Mouse (Mus musculus) thymus, postnatal 36 days (tissue): ENCODE data around the gene Ptgfr.

Experiments used
- DNase-seq, 2 experiments: peaks; one replicate each; pipeline ENCODE4 v3.0.0; 2022; ENCODE audit warnings: mixed read lengths in 2 of 2

Ptgfr gene

DNA sequence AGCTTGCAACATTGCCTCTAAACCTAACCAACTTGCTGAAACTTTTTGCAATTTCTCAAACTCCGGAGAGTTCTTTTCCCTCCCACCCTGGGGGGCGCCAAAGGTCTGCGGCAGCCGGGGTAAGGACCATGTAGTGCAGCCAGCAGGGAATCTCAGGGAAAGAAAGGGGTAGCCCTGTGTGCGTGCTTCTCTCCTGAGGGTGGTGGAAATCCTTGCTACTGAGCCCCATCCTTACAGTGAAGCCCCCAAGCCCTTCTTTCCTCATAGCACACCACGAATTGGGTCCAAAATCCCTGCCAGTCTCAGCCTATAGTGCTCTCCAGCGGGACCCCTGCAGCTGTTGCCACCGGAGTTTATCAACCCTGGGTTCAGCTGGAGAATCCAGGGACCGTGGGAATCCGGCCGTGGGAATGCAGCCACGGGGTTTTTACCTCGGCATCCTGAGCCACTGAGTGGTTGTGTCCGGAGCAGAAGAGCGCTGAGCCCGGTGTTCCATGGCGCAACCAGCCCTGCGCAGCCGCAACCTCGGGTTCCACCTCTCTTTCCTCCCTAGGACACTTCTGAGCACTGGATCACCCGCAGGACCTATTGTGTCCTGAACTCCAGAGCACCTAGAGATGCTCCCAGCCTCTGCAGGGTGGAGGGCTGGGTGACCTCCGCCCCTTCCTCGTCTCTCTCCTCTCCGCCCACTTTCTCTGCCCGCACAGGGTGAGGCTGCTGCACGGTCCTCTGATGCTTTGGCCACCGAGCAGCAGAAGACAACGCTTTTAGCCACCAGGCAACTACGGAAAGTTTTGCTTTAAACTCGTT, at the start of gene Ptgfr:
TSS of gene Ptgfr (minus strand) at position 760 of the 810 bp plus-strand sequence.
- no peak for DNase-seq

DNA sequence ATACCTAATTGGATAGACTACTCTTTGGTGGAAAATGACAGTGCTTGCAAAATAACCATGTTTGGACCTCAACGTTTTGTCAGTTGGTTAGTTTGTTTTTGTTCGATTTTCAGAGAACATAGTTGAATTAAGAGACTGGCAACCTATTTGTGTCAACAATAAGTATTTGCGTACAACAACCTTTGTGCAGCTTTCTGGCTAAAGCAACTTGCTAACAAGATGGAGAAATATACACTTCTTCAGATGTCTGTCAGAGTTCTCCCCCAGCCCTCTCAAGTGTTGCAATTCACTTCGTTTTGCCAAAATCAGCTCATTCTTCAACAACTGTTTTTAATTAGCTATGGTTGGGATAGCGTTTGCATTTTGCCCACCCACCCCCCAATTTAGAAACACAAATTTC, 46.5 kb upstream of the Ptgfr start:
- no peak for DNase-seq

DNA sequence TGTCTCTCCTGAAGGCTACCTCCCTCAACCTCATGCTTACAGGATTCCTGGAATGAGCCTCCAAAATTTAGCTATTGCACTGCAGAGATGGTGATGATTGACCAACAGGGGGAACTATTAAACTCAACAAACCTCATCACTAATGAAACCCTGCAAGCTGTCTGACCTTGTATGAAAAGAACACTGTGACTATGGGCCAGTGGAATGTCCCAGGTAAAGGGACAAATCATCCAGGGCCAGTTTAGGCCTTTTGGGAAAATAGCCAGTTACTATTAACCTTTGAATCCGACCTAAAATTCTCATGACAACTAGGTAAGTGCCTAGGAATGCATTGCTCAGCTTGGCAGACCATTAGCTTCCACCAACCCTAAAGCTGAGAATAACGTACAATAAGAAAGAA, 42.6 kb upstream of the Ptgfr start:
- no peak for DNase-seq

DNA sequence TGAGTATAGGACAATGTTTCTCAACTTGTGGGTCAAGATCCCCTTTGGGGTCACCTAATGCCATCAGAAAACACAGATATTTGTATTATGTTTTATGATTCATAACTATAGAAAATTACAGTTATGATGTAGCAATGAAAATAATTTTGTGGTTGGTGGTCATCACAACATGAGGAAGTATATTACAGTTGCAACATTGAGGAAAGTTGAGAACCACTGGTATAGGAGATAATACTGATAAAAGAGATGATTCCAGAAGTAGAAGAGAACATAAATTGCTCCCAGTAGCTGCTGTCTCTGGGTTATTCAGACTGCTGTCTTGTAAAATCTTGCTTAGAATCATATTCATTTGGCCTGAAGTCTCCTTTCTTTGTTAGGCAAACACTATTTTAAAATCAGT, 31.5 kb upstream of the Ptgfr start:
- DNase-seq: no peak

DNA sequence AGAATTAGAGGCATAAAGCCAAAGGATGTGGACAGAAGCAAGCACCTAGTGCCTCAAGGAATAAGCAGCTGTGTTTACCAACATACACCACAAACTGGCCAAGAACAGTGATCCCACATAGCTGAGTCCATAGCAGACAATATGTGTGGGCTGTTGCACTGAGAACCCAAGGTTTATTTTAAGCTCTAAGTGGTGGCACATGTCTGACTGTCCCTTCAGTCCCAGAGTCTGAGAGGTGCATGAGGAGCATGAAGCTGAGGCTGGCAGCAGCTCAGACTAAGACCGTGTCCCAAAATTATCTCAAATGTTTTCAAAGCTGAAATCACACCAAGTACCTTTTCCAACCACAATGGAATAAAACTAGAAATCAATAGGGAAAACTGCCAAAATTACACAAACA, 13.9 kb upstream of the Ptgfr start:
- no peak for DNase-seq

DNA sequence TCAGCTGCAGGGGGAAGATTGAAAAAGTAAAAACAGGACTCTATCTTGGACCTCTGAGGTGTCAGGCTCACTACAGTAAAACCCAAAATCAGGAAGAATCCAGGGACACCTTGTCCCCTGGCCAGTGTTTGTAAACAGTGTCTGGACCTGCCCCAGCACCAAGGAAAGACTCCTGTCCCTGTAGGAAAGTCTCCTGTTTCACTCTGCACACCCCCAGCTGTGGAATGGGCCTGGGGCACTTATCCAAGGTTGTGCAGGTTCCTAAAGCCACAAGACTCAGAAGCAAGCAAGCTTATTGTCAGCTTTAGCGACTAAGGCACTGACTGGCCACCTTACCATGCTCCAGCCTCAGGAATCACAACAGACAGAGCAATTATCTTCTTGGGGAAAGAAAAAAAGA, 13.2 kb upstream of the Ptgfr start:
- DNase-seq: no peak

DNA sequence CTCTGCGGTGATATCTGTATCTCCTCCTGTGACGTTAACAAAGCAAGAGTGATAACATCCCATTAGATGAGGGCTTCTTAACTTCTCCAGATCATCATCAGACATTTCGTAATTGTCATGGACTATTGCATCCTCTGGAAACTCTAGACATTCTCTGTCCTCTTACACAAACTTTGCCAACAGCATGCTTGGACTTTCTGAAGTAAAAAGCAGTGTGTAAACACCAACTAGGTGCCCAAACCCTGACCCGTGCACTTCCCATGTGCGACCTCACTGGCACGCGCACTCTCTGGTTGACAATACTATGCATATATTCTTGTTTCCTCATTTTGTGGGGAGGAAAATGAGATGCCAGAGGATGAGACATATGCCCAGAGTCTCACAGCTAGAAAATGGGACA, 8.9 kb upstream of the Ptgfr start:
- no peak for DNase-seq

DNA sequence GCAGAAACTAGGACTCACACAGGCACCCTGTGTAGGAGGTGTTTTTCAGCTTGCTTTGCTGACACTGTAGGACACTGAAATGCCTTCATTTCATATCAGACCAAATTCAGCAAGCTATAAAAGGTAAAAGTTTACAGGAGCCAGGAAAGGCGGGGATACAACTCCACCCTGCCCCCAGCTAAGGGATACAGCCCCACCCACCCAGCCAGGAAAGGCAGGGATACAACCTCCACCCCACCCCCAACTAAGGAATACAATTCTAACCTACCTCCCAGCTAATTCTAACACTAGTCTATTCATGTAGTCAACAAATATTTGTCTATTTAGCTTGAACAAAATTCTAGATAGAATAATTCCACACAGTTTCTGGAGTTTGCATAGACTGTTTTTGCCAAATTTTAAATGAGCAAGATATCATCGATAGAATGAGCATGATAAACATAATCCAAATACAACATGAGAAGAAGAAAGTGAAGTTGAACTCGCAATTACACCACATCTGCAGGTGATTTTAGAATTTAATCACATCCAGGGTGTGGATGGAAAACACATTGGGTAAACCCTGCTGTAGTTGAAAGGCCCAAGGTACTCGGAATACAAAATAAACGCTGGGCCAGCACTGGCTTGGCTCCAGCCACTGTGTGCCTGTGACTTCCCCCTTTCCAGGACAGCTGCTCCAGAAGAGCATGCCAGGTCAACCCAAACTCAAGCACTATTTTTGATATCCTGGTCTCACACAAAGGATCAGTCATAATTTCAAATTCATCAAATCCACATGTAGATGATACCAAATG, 7.1 kb upstream of the Ptgfr start:
- DNase-seq: no peak

DNA sequence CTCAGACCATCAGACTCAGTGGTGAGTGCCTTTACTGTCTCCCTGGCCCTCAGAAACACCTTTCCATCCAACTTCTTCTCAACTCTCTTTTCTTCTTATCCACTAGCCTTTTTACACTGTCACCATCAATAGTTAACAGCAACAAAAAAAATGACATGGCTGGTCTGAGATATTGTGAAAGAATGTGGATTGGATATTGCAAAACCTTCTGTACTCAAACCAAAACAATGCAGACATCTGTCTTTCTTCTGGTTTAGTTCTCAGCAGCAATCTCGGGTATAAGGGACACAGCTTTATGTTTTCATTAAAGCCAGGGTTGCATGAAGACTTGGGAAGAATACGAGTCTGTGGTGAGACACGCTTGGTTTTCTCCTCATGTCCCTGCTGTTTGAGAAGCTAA, 3.3 kb upstream of the Ptgfr start:
- DNase-seq: no peak

DNA sequence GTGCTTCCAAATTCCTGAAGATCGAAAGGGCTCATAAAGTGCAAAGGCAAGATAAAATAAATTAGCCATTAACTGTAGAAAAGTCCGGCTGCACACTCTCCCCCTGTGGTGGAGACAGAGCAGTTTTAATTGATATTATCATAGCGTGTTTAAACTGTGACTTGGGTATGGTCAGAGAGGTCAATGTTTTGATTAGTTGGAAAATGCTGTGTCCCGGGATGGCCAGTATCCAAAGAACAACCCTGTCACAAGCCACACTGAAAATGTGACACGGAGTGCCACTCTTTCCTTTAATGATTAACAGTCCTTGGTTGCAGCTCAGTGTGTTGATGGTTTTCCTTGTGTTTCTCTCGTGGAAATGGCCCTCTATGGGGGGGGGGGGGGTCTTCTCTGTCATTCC, 942 bp upstream of the Ptgfr start:
- DNase-seq: no peak

DNA sequence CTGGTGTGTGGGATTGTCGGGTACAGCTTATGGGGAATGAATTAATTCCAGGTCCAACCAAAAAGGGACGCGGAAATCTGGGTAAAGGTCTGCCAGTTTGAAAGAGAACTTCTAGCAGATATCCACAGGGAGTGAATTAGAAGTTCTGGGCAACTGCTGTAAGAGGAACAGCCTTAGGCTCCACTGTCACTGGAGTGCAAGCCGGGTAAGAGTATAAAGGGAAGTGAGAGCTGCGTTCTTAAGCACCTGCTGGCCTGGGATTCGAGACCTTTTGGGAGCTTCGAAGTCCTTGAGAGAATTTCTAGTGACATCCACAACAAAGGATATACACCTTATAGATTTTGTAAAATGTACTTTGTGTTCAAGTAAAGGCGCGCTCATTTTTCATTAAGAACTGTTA, 319 bp upstream of the Ptgfr start:
- no peak for DNase-seq

DNA sequence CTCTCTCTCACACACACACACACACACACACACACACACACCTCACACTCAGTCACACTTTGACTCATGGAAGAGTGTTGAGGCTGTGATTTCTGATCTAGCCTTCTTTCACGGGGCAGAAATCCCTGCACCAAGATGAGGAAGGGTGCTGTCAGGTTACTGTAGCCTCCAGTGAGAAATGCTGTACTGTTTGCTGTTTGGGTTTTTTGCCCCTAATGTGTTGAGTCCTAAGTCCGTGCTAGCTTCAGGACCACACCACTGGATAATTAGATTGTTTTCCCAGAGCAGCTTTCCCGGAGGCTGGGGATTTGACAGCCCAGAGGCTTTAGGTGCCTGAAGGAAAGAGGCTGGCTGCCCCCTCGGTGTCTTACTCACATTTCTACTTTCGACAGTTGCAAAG, 979 bp downstream of the Ptgfr start:
- DNase-seq: no peak

DNA sequence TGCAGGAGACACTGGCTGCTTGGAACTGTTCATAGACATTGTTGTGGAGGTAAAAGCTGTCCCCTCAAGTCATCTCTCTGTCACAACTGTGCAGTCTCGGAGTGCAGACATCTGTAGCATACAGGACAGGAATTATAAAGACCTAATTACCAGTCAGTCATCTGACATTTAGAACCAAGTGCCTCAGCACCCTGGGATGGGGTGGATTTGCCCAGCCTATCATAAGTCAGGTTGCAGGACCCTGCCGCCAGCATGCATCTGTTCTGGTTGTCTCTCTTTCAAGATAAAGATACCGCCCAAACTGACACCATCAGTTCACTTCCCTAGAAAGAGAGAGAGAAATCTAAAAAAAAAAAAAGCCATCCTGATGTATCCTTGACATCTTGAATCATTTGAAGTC, 1.6 kb downstream of the Ptgfr start:
- no peak for DNase-seq

DNA sequence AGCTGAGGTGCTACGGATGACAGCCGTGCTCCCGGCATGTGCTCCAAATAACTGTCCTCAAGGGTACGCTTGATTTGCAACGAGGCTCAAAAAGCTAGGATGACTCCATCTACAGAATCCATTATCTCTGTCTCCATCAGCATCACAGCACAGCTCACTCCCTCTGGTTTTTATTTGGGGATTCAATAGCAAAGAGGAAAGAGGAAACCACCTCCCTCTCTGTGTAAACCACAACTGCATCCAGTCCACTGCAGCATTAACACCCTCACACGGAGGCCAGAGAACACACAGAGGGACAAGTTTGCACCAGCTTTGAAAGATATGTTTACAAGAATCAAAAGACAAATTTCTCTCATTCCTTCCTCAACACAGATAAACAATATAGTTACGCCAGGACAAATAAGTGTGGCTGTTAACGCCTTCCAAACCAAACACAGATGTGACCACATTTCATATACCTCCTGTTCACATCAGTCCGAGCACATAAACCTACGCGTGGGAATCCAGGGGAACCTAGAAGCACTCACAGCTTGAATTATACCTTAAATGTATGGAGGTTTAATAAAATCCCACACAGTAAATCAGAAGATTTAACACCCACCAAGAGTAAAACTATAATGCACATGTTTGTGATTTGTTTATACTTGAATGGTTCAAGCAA, 9.3 kb downstream of the Ptgfr start:
- no peak for DNase-seq

DNA sequence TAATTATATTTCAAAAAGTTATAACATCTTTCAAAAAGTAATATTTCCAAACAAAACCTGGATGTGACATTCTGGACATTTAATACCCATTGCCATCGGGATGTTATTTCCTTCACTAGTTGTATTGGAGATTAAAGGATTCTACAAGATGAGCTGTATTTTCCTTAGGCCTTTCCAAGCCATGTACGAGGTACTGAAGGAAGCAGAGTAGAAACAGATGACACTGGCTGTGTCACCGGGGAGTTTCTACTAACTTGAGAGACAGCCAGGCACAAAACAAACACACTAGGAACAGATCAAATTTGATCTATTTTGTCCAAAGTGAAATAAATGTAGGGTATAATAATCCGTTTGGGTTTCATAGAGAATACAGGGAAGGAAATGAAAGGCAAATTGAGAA, 17.6 kb downstream of the Ptgfr start:
- no peak for DNase-seq

DNA sequence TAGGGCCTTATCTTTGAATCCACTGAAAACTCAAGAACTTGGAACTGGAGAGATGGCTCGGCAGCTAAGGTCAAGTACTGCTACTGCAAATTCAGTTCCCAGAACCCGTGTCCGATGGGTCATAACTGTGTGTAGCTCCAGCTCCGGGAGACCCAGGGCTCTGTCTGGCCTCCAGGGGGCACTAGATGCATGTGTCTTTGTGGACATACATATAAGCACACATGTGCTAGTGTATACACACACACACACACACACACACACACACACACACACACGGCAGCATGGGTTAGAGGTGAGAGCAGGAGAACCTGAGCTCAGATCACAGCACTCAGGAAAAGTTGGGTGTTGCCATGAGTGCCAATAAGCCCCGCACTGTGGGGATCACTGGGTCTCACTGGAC, 19.2 kb downstream of the Ptgfr start:
- no peak for DNase-seq

DNA sequence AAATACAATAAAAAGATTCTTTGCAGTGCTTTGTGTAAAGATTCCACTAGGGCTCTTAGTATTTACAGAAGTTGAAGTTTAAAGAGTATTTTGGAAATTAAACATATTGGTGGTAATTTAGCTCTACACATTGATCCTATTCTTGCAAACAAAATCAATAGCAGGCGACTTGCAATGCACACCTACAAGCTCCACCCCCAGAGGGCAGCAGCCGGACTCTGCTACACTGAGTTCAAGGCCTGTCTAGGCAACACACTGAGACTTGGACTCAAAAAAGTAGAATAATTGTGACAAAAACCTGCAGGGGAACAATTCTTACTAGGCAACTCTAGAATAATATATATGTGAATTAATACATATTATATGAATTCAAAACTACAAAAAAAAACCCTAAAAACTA, 28.8 kb downstream of the Ptgfr start:
- DNase-seq: no peak

DNA sequence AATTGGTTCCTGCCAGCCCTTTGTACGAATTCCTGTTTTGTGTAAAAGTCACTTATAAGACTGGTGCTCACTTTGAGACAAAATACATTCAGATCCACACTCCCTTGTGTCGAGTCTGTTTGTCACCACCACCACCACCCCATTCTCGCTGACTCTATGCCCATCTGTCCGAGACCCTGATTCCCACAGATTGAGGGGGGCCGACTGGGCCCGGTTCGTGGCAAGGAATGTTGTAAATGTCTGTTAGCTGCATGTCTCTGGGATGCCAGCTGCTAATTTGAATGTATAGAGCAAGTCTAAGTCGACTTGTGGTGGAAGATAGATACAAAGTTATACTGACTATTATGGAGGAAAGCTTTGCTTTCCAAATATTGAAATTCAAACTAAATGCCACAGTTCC, 48.8 kb downstream of the Ptgfr start:
- DNase-seq: no peak

DNA sequence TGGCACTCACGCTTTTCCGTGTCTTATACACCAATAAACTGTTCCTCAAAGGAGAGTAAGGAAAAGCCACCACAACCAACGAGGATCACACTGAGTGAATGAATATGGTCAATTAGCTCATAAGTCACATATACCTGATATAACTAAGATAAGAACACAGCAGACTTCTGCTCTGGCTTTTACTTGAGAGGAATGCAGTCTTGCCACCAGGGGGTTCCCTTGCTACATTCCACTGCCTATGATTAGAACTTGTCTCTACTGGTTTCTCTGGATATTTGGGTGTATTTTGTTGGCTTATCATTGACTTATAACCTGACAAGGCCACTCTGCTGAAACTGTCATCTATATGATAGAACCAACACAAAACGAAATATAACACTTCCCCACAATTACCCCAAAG, 62.3 kb downstream of the Ptgfr start:
- no peak for DNase-seq

DNA sequence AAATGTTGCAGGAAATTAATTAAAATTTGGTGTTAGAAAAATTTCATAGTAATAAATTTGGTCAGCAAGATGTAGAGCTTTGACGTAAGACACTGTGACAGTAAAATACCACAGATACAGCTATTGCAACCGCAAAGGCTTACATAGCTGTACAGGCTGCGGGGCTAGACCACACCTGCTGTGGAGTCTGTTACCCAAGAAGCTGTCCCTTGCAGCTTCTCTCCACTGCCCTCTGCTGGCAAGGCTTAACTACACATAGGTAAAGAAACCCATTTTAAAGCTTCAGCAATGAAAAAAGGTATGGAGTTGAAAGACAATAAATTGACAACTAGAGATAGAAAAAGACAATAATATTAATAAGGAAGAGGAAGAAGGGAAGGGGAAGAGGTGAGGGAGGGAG, 66.4 kb downstream of the Ptgfr start:
- peak; percentile 12 to 14 for DNase-seq

DNA sequence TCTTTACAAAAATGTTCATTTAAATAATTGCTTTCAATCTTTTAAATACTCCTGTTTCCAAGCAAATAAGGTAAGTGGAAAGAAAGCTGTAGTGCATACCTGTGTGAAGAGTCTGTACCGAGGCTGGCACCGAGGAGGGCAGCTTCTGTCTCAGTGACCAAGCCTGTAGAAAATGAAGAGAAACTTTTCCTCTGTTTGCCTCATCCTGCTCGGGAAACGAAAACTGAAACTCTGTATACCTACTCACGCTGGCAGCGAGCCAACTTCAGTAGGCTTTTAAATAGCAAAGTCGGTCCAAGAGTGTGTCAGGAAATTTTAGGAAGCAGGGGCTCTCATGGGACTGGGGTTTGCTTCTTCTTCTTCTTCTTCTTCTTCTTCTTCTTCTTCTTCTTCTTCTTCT, 87.7 kb downstream of the Ptgfr start, which contains the start of gene Ifi44:
TSS of gene Ifi44 (minus strand) at position 224 of the 400 bp plus-strand sequence.
- no peak for DNase-seq

DNA sequence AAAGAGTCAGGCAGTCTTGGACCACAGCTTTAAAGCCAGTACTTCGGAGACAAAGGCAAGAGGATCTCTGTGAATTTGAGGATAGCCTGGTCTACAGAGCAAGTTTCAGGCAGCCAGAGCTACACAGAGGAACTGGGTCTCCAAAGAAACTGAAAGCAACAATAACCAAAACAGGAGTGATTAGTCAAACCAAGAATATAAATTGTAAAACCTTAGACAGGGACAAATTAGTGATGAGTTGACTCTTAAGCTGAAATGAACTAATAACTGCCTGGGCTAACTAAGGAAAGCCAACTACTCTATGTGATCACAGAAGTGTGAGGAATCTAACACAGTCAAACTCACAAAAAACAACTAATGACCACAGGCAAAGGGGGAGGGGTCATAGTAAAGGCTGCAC, 88.9 kb downstream of the Ptgfr start:
- no peak for DNase-seq
